Mouse (Mus musculus): Measurements from ENCODE around the gene Vmn2r103. TPM values are rescaled to one million over a fixed set of nuclear protein-coding genes. Genes with fewer than 3 reads are reported as not detected.

Vmn2r103 gene
- not detected for polyA plus RNA-seq (2015; fragmentation: Illumina TruSeq; extraction: RNeasy Lipid Tissue Mini Kit (QIAGEN cat#74804); ENCODE audit: low read depth, low replicate concordance)

DNA sequence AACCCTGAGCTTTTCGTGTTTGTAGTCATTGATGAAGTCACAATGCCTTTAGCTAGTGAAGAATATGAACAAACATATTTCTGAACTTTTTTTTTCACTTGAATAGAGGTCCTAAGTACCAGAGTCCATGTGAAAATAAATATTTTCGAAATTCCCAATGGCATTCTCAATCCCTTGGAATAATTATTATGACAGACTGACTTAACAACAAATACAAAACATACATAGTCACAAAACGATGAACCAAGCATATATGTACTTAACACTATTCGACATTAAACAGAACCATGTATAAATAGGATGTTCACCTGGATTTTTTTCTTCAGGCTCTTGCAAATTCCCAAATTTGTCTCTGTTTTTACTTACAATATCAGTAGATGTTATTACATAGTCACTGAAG, at the start of gene Vmn2r103:
TSS of gene Vmn2r103 (plus strand) at position 301 of the 400 bp plus-strand sequence.

Other genes starting within 250 kb of the Vmn2r103 start
- gene Vmn2r101, start 196.1 kb upstream of the Vmn2r103 start, polyA plus RNA-seq (2015; fragmentation: Illumina TruSeq; extraction: RNeasy Lipid Tissue Mini Kit (QIAGEN cat#74804); ENCODE audit: low read depth, low replicate concordance): not detected
- not detected for gene Vmn2r102, start 113.0 kb upstream of the Vmn2r103 start, polyA plus RNA-seq (2015; fragmentation: Illumina TruSeq; extraction: RNeasy Lipid Tissue Mini Kit (QIAGEN cat#74804); ENCODE audit: low read depth, low replicate concordance)